Mouse (Mus musculus): ENCODE measurements around the gene Tamm41. TPM values are rescaled to one million over a fixed set of nuclear protein-coding genes. Genes with fewer than 3 reads are reported as not detected.
A peak's percentile ranks its signal among the peaks of the same experiment; 100 is the strongest.

Tamm41 gene
- polyA plus RNA-seq (2016; fragmentation: Nextera tagmentation; extraction: Ambion mirVana), result 85.6 and 100 TPM in 2 replicates

- peak within 1 kb of the TSS; percentile 88 for H3K27ac ChIP-seq (replicated peaks)
- H3K4me1 ChIP-seq, result peaks cover 16% of the 10 kb centered on the region
- DNase-seq (ENCODE audit: low spot score), result peak; percentile 85
- peak within 1 kb of the TSS; percentile 86 for H3K4me3 ChIP-seq
- H3K36me3 ChIP-seq, result peaks cover 30% of the 10 kb centered on the region
- H3K9me3 ChIP-seq (replicated peaks), result no peaks in the 10 kb centered on the region
- WGBS, result 2% methylated on average over 57 of the region's 57 CpGs
- H3K27me3 ChIP-seq (ENCODE audit: low read depth, poor library complexity, severe bottlenecking), result no peaks in the 10 kb centered on the region
Observed at GRCm38 (mm10) chr6:115037103-115038094, at the start of gene Tamm41. Tamm41 (minus strand) TSS chr6:115037876.

GRCm38 (mm10) chr6:115085274-115085841 is 47.7 kb upstream of the Tamm41 start:
- no peaks in the 10 kb centered on the region for H3K9me3 ChIP-seq (replicated peaks)
- no peak overlapping the region for H3K4me3 ChIP-seq
- no peaks in the 10 kb centered on the region for H3K36me3 ChIP-seq
- no peaks in the 10 kb centered on the region for H3K27me3 ChIP-seq (ENCODE audit: low read depth, poor library complexity, severe bottlenecking)
- no peak for DNase-seq (ENCODE audit: low spot score)
- 63% methylated on average over 9 of the region's 9 CpGs for WGBS
- peaks cover 13% of the 10 kb centered on the region for H3K4me1 ChIP-seq
- H3K27ac ChIP-seq (replicated peaks), result no peak overlapping the region; the same call in 1 of the 2 replicates

- H3K27ac ChIP-seq (replicated peaks), result no peak overlapping the region
- no peak for DNase-seq (ENCODE audit: low spot score)
- WGBS, result 54% methylated on average over 9 of the region's 9 CpGs
- no peaks in the 10 kb centered on the region for H3K9me3 ChIP-seq (replicated peaks)
- no peaks in the 10 kb centered on the region for H3K27me3 ChIP-seq (ENCODE audit: low read depth, poor library complexity, severe bottlenecking)
- H3K4me3 ChIP-seq, result no peak overlapping the region
- no peaks in the 10 kb centered on the region for H3K36me3 ChIP-seq
- peaks cover 6% of the 10 kb centered on the region; the same call in 1 of the 2 replicates for H3K4me1 ChIP-seq
Observed at GRCm38 (mm10) chr6:115076781-115077575, 39.3 kb upstream of the Tamm41 start.

GRCm38 (mm10) chr6:115072024-115072423 is 34.3 kb upstream of the Tamm41 start:
- H3K36me3 ChIP-seq, result no peaks in the 10 kb centered on the region
- H3K27me3 ChIP-seq (ENCODE audit: low read depth, poor library complexity, severe bottlenecking), result no peaks in the 10 kb centered on the region
- H3K4me3 ChIP-seq, result no peak overlapping the region
- no peaks in the 10 kb centered on the region for H3K9me3 ChIP-seq (replicated peaks)
- H3K27ac ChIP-seq (replicated peaks), result no peak overlapping the region
- DNase-seq (ENCODE audit: low spot score), result no peak
- 82% methylated on average over 2 of the region's 2 CpGs for WGBS
- H3K4me1 ChIP-seq, result peaks cover 14% of the 10 kb centered on the region; the same call in 1 of the 2 replicates

- Histone ChIP-seq H3K4me3 (no peak overlapping the region), H3K9me3 (replicated peaks) (no peaks in the 10 kb centered on the region), H3K27ac (replicated peaks) (no peak overlapping the region), H3K4me1 (peaks cover 2% of the 10 kb centered on the region; the same call in 1 of the 2 replicates), H3K36me3 (no peaks in the 10 kb centered on the region), H3K27me3 (ENCODE audit: low read depth, poor library complexity, severe bottlenecking) (no peaks in the 10 kb centered on the region)
- WGBS, result 49% methylated on average over 13 of the region's 13 CpGs
- DNase-seq (ENCODE audit: low spot score), result peak; percentile 56
Observed at GRCm38 (mm10) chr6:115065411-115066241, 27.9 kb upstream of the Tamm41 start.

GRCm38 (mm10) chr6:115062605-115063350 is 25.1 kb upstream of the Tamm41 start:
- DNase-seq (ENCODE audit: low spot score), result no peak
- no peak overlapping the region for H3K4me3 ChIP-seq
- no peaks in the 10 kb centered on the region for H3K36me3 ChIP-seq
- H3K4me1 ChIP-seq, result no peaks in the 10 kb centered on the region
- H3K27me3 ChIP-seq (ENCODE audit: low read depth, poor library complexity, severe bottlenecking), result no peaks in the 10 kb centered on the region
- 85% methylated on average over 5 of the region's 5 CpGs for WGBS
- no peak overlapping the region for H3K27ac ChIP-seq (replicated peaks)
- H3K9me3 ChIP-seq (replicated peaks), result no peaks in the 10 kb centered on the region

GRCm38 (mm10) chr6:115059227-115059626 is 21.6 kb upstream of the Tamm41 start:
- 81% methylated on average over 5 of the region's 5 CpGs for WGBS
- Histone ChIP-seq H3K4me1 (peaks cover 8% of the 10 kb centered on the region; the same call in 1 of the 2 replicates), H3K27me3 (ENCODE audit: low read depth, poor library complexity, severe bottlenecking) (no peaks in the 10 kb centered on the region), H3K36me3 (no peaks in the 10 kb centered on the region), H3K4me3 (no peak overlapping the region), H3K27ac (replicated peaks) (no peak overlapping the region), H3K9me3 (replicated peaks) (no peaks in the 10 kb centered on the region)
- no peak for DNase-seq (ENCODE audit: low spot score)

GRCm38 (mm10) chr6:115056699-115057098 is 19.0 kb upstream of the Tamm41 start:
- H3K9me3 ChIP-seq (replicated peaks), result no peaks in the 10 kb centered on the region
- no peaks in the 10 kb centered on the region for H3K27me3 ChIP-seq (ENCODE audit: low read depth, poor library complexity, severe bottlenecking)
- WGBS, result 42% methylated on average over 2 of the region's 2 CpGs
- H3K27ac ChIP-seq (replicated peaks), result no peak overlapping the region
- H3K4me1 ChIP-seq, result peaks cover 8% of the 10 kb centered on the region; the same call in 1 of the 2 replicates
- DNase-seq (ENCODE audit: low spot score), result no peak
- H3K36me3 ChIP-seq, result no peaks in the 10 kb centered on the region
- H3K4me3 ChIP-seq, result no peak overlapping the region

GRCm38 (mm10) chr6:115055440-115055839 is 17.8 kb upstream of the Tamm41 start:
- Histone ChIP-seq H3K27me3 (ENCODE audit: low read depth, poor library complexity, severe bottlenecking) (no peaks in the 10 kb centered on the region), H3K9me3 (replicated peaks) (no peaks in the 10 kb centered on the region), H3K4me1 (peaks cover 8% of the 10 kb centered on the region; the same call in 1 of the 2 replicates), H3K4me3 (no peak overlapping the region), H3K27ac (replicated peaks) (no peak overlapping the region), H3K36me3 (no peaks in the 10 kb centered on the region)
- 82% methylated on average over 4 of the region's 4 CpGs for WGBS
- no peak for DNase-seq (ENCODE audit: low spot score)

GRCm38 (mm10) chr6:115051586-115052197 is 14.0 kb upstream of the Tamm41 start:
- WGBS, result 78% methylated on average over 6 of the region's 6 CpGs
- peaks cover 5% of the 10 kb centered on the region; the same call in 1 of the 2 replicates for H3K4me1 ChIP-seq
- H3K36me3 ChIP-seq, result no peaks in the 10 kb centered on the region
- no peak overlapping the region for H3K4me3 ChIP-seq
- no peaks in the 10 kb centered on the region for H3K27me3 ChIP-seq (ENCODE audit: low read depth, poor library complexity, severe bottlenecking)
- no peak for DNase-seq (ENCODE audit: low spot score)
- no peaks in the 10 kb centered on the region for H3K9me3 ChIP-seq (replicated peaks)
- no peak overlapping the region for H3K27ac ChIP-seq (replicated peaks)

GRCm38 (mm10) chr6:115049015-115049414 is 11.3 kb upstream of the Tamm41 start:
- Histone ChIP-seq H3K4me1 (no peaks in the 10 kb centered on the region), H3K9me3 (replicated peaks) (no peaks in the 10 kb centered on the region), H3K4me3 (no peak overlapping the region), H3K27ac (replicated peaks) (no peak overlapping the region), H3K27me3 (ENCODE audit: low read depth, poor library complexity, severe bottlenecking) (no peaks in the 10 kb centered on the region), H3K36me3 (no peaks in the 10 kb centered on the region)
- WGBS, result 30% methylated on average over 4 of the region's 4 CpGs
- peak; percentile 52 for DNase-seq (ENCODE audit: low spot score)

All from midbrain, embryonic 10.5 days (tissue).